Mouse (Mus musculus) ES-E14 (cell line): ENCODE data around the gene Cux2.

ENCODE experiments used
- CHD2 ChIP-seq: IDR thresholded peaks from 2 replicates; pipeline ENCODE4 v1.6.1; 2014; ENCODE audit warnings: mild to moderate bottlenecking, low read depth, low read length, inconsistent platforms
- ZC3H11A ChIP-seq: IDR thresholded peaks from 2 replicates; pipeline ENCODE4 v1.6.1; 2012; ENCODE audit warnings: low read depth, mild to moderate bottlenecking, inconsistent platforms, low read length, borderline replicate concordance

GRCm38 (mm10) chr5:121849478-121850349 lies 200.2 kb downstream of the Cux2 start:
- no peak for TF ChIP-seq ZC3H11A
- TF ChIP-seq CHD2 = no peak
